Mouse (Mus musculus): ENCODE data around the gene Serpina3n. TPM values are rescaled to one million over a fixed set of nuclear protein-coding genes. Genes with fewer than 3 reads are reported as not detected.
"Not testable (repeated sequence)": the region's sequence is repeated elsewhere in the genome, so short reads cannot be mapped to it uniquely, and the experiment has no call there.

The Serpina3n gene
- total RNA-seq, 1 experiment from 2014 or later: not detected

DNA sequence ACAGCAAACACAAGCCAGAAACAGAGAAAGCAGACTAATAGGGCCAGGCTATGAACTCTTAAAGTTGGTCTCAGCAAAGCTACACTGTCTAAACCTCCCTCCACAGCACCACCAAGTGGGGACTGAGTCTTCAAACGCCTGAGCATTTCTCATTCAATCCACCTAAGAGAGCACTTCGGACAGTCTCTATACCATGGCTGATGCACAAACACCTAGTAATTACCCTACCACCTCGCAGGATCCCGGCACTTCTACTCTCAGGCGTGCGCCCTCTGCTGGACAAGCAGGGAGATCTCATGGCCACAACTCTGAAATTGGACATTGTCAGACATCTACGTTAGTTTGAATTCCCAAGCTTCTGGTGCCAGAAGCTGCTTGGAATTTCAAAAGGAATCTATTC, 20.4 kb downstream of the Serpina3n start:
- ATAC-seq (ENCODE audit: extremely low read depth, insufficient number of reproducible peaks, low FRiP score, poor library complexity, severe bottlenecking): no peak

DNA sequence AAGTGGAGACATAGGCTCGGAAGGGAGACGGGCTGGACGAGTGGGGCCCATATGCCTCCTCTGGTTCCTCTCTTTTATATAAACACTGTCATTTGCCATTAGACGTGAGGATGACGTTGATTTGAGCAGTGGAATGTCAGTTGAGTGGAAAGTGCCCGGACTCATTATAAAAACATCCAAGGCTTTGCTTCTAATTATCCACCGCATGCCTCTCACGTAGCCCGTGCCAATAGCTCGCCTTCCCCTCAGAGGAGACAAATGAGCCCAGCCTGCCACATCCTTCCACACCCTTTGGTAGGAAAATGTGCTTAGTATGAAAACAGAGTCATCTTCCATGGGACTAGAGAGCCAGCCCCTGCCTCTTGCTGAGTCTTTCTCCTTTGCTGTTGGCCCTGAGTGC, 24.8 kb downstream of the Serpina3n start:
- no peak for ATAC-seq (ENCODE audit: extremely low read depth, insufficient number of reproducible peaks, low FRiP score, poor library complexity, severe bottlenecking)

DNA sequence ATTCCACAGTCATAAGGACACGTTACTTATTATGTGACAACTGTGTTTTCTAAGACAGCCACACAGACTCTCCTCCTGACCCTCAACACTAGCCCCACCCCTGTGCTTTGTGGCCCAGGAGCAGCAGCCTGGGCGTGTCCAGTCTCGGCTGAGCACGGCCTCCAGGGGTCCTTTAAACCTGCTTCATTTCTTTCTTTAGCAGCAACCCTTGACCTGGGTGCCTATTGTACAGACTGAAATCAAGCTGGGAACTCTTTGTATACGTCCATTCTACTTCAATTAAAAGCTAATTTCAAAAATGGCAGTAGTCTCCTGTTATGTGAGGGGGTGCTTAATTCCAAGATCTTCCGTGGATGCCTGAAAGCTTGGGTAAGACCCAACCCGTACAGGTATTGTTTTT, 26.7 kb downstream of the Serpina3n start:
- no peak for ATAC-seq (ENCODE audit: extremely low read depth, insufficient number of reproducible peaks, low FRiP score, poor library complexity, severe bottlenecking)

GRCm38 (mm10) chr12:104433951-104434735, 27.6 kb downstream of the Serpina3n start:
- no peak for ATAC-seq (ENCODE audit: extremely low read depth, insufficient number of reproducible peaks, low FRiP score, poor library complexity, severe bottlenecking)

DNA sequence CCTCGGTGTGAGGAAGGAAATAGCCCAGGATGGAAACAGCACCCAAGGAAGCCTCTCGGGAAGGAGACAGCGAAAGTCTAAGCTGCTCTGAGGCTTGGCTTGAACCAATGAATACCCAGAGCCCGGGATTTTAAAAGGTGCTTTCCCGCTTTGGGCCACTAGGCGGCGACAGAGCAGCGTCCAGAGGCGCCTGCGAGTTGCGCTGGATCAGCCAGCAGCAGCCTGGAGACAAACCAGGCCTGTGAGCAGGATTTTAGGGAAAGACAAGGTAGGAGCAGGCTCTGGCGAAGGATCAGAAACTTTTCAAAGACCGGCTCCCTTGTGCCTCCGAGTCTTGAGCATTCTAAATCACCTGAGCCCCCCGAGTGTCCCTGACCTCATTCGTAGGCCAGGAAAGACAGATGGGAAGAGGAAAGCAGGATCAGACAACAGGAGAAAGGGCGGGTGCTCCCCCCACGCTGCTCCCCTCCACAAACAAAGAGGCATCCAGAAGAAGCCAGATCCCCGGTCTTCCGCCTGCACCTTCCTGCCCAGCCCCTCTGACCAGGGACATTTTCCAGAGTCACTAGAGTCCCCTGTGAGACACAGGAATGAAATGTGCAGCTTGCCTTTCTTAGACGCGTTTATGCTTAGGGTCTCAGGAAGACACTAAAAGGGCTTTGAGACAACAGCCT, 33.7 kb downstream of the Serpina3n start:
- no peak for ATAC-seq (ENCODE audit: extremely low read depth, insufficient number of reproducible peaks, low FRiP score, poor library complexity, severe bottlenecking)

DNA sequence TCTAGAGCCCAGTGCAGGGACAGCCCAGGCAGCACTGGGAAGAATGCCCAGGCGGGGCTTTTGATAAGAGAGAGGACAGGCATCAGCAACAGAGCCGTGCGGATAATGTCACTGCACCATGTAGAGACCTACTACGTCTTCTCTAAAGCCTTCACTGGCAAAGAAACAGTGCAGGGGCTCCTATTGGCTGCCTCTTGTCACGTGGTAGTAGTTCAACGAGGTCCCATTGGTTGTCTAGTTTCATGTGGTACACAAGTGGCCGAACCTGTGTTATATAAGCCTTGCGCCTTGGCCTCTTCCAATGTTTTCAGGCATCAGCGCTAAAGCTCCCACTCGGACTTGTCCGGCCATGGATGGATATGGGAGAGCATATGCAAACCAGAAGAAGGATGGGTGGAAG, 37.2 kb downstream of the Serpina3n start:
- ATAC-seq (ENCODE audit: extremely low read depth, insufficient number of reproducible peaks, low FRiP score, poor library complexity, severe bottlenecking): no peak

- ATAC-seq (ENCODE audit: extremely low read depth, insufficient number of reproducible peaks, low FRiP score, poor library complexity, severe bottlenecking): not testable (repeated sequence)
Observed at GRCm38 (mm10) chr12:104447056-104447455, 40.5 kb downstream of the Serpina3n start.

GRCm38 (mm10) chr12:104448099-104448498, 41.6 kb downstream of the Serpina3n start:
- ATAC-seq (ENCODE audit: extremely low read depth, insufficient number of reproducible peaks, low FRiP score, poor library complexity, severe bottlenecking): no peak

DNA sequence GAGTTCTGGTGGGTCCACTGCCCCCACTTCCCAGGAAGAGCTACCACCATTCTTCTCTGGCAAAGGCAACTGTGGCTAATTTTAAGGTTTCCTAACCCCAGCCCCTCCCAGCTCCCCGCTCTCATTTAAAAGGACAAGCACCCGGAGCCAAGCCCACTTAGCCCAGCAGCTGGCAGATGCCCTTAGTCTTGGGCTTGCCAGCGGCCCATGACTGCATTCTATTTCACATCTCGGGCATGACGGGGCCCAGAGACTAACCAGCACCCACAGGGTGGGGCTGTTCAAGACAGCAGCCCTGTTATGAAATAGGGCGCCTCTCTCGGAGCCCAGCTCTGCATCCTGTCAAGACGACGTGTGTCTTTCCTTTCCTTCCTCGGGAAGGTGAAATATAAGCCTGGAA, 43.7 kb downstream of the Serpina3n start:
- ATAC-seq (ENCODE audit: extremely low read depth, insufficient number of reproducible peaks, low FRiP score, poor library complexity, severe bottlenecking): no peak

DNA sequence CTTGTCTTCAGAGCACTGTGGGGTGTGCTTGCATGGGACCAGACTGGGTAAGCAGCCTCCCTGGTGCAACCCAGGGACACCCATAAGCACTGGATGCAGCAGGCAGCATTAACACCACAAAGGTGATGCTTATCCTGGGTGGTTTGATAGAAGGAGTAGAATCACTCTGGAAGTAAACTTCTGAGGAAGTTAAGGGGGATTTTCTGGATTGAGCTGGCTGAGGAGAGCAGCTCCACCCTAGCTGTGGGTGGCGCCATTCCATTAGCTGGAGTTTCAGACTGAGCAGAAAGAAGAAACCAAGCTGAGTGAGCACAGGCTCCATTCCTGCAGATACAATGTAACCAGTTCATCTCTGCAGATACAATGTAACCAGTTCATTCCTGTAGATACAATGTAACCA, 46.5 kb downstream of the Serpina3n start:
- ATAC-seq (ENCODE audit: extremely low read depth, insufficient number of reproducible peaks, low FRiP score, poor library complexity, severe bottlenecking): no peak

DNA sequence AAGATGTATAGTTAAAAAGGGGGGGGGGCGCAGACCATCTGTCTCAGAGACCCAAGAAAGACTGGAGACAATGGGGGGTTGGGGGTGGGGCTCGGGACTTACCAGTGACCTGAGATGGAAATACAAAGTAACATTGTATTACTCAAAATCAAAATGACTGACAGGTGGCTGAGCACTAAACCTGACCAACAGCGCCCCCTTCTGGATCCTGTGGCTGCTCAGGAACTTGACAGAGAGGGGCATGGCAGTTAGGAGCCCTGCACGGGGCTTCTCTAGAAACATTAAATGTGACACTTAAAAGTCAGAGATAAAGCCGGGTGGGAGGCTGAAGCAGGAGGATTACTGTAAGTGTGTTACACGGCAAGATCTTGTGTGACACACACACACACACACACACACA, 52.8 kb downstream of the Serpina3n start:
- no peak for ATAC-seq (ENCODE audit: extremely low read depth, insufficient number of reproducible peaks, low FRiP score, poor library complexity, severe bottlenecking)

DNA sequence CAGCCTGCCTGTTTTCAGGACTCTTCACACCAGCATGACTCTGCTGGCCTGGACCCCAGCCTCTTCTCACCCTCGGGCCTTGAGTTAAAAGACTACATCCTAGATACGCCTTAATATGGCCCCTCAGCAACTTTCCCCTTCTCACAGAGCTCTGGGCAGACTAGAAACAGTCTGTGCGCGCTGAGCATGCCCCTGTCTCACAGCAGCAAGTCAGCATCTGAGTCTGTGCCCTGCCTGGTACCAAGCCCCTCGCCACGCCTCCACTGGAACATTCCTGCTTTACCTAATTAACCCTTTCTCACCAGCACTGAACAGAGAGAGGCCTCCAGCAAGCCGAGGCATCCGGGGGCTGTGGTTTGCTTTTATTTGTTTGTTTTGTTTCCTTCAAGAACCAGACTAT, 54.8 kb downstream of the Serpina3n start:
- no peak for ATAC-seq (ENCODE audit: extremely low read depth, insufficient number of reproducible peaks, low FRiP score, poor library complexity, severe bottlenecking)

Other genes starting within 250 kb of the Serpina3n start
- 1.5 and 2.8 TPM in 2 replicates for gene Serpina3f, start 192.2 kb upstream of the Serpina3n start, total RNA-seq (2017)
- gene Serpina3g, start 170.5 kb upstream of the Serpina3n start, total RNA-seq (2017): 41.3 and 43.1 TPM in 2 replicates
- 0.70 TPM in 1 of 2 replicates, not detected in the other for gene Serpina3i, start 143.6 kb upstream of the Serpina3n start, total RNA-seq (2017)
- not detected in 2 replicates for gene Serpina3j, start 92.2 kb upstream of the Serpina3n start, total RNA-seq (2017)
- not detected in 2 replicates for gene Serpina3k, start 68.2 kb upstream of the Serpina3n start, total RNA-seq (2017)
- gene Serpina3m, start 68.2 kb upstream of the Serpina3n start, total RNA-seq (2017): not detected in 2 replicates
- not detected in 2 replicates for gene Gsc, start 66.6 kb downstream of the Serpina3n start, total RNA-seq (2017)

All from neutrophil, adult 5-6 weeks (primary cell).